In the genomic region with DNA sequence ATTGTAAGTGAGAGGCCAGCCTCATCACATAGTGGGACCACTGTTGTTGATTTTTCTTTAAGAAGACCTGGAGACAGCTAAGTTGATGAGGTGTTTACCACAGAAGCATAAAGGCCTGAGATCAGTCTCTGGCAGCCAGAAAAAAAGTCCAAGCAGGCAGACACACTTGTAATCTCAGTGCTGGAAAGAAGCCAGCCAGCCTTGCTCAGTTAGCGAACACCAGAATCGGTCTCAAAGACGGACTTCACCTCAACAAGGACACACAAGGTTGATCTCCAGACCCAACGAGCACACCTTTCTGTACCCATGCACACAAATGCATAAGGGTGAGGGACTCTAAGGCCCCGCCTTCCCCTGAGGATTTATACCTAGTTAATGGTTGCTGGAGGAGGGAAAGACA, we compare ENCODE assay signal across 14 mouse cellular contexts.
A peak's percentile ranks its signal among the peaks of the same experiment; 100 is the strongest.
DNase-seq lines count a peak whose midpoint lies in the region; ATAC-seq lines count a peak whose summit lies in the region.
"Had no signal": no experiment of that assay in that cellular context is flagged by ENCODE, and none has a peak within 500 bp of the region (broad histone marks: within the 10 kb centered on the region; RNA-seq: fewer than 3 reads in every experiment).

No protein-coding gene starts in this region.

- H3K9me3 ChIP-seq in heart, embryonic 13.5 days = no peaks in the 10 kb centered on the region
- H3K9me3 ChIP-seq in kidney, embryonic 15.5 days (replicated peaks) = no peaks in the 10 kb centered on the region
- H3K9me3 ChIP-seq: liver, embryonic 15.5 days; neural tube, embryonic 12.5 days had no signal

- H3K4me1 ChIP-seq in heart, embryonic 13.5 days = peaks cover 39% of the 10 kb centered on the region
- peaks cover 36% of the 10 kb centered on the region for H3K4me1 ChIP-seq in kidney, embryonic 15.5 days
- H3K4me1 ChIP-seq: liver, embryonic 15.5 days; neural tube, embryonic 12.5 days had no signal

- 43% methylated on average over 5 of the region's 5 CpGs for WGBS in heart, embryonic 13.5 days
- 63% methylated on average over 5 of the region's 5 CpGs for WGBS in kidney, embryonic 15.5 days

- ATAC-seq in heart, embryonic 13.5 days (ENCODE audit: extremely low read depth, insufficient number of reproducible peaks, low FRiP score, low TSS enrichment) = no peak
- ATAC-seq in kidney, embryonic 15.5 days (replicated peaks; ENCODE audit: low FRiP score) = no peak

- H3K36me3 ChIP-seq in heart, embryonic 13.5 days = no peaks in the 10 kb centered on the region
- no peaks in the 10 kb centered on the region for H3K36me3 ChIP-seq in kidney, embryonic 15.5 days
- H3K36me3 ChIP-seq: liver, embryonic 15.5 days; neural tube, embryonic 12.5 days had no signal

- no peaks in the 10 kb centered on the region for H3K27me3 ChIP-seq in heart, embryonic 13.5 days (replicated peaks)
- H3K27me3 ChIP-seq in kidney, embryonic 15.5 days = no peaks in the 10 kb centered on the region
- H3K27me3 ChIP-seq: liver, embryonic 15.5 days; neural tube, embryonic 12.5 days had no signal

- H3K4me3 ChIP-seq in heart, embryonic 13.5 days = no peak overlapping the region
- H3K4me3 ChIP-seq in kidney, embryonic 15.5 days (replicated peaks) = no peak overlapping the region
- H3K4me3 ChIP-seq: liver, embryonic 15.5 days; neural tube, embryonic 12.5 days had no signal

- peak; percentile 62 for DNase-seq in adrenal gland, postnatal 14 days
- DNase-seq in adrenal gland, adult 8-10 months = no peak
- DNase-seq in heart, postnatal 4 days = no peak
- DNase-seq in adipocyte (ENCODE audit: low spot score) = peak; percentile 23
- DNase-seq in Muller cell, postnatal 12 days (ENCODE audit: inconsistent ontology term) = no peak
- no peak for DNase-seq in heart, adult 18-20 months
- DNase-seq: gastrocnemius, postnatal 25 days; lung, postnatal 4 days; midbrain, embryonic 14.5 days; retina, postnatal 1 day had no signal

- H3K4me2 ChIP-seq in heart, embryonic 13.5 days = no peak overlapping the region
- no peak overlapping the region for H3K4me2 ChIP-seq in kidney, embryonic 15.5 days
- H3K4me2 ChIP-seq: liver, embryonic 15.5 days; neural tube, embryonic 12.5 days had no signal

- no peak overlapping the region for H3K9ac ChIP-seq in heart, embryonic 13.5 days
- no peak overlapping the region for H3K9ac ChIP-seq in kidney, embryonic 15.5 days
- H3K9ac ChIP-seq: liver, embryonic 15.5 days; neural tube, embryonic 12.5 days had no signal

- peak overlapping the region; percentile 36; the same call in 1 of the 2 replicates for H3K27ac ChIP-seq in heart, embryonic 13.5 days (replicated peaks)
- H3K27ac ChIP-seq in kidney, embryonic 15.5 days = peak overlapping the region; percentile 64; the same call in 1 of the 2 replicates
- H3K27ac ChIP-seq: liver, embryonic 15.5 days; neural tube, embryonic 12.5 days had no signal

Comparison
In these comparisons a context has a peak if more than half of its experiments do, and no peak if none do; other contexts are left out.
1. DNase-seq: peak in adrenal gland, postnatal 14 days (single experiment) and adipocyte (single experiment); none in adrenal gland, adult 8-10 months (single experiment), heart, postnatal 4 days (single experiment), Muller cell, postnatal 12 days (single experiment) and heart, adult 18-20 months (0 of 2).